Mouse (Mus musculus): ENCODE results near the gene Ccdc188.
"Not testable (repeated sequence)": the region's sequence is repeated elsewhere in the genome, so short reads cannot be mapped to it uniquely, and the experiment has no call there.

The Ccdc188 gene

GRCm38 (mm10) chr16:18217579-18217978 is at the start of gene Ccdc188:
Gene Ccdc188, plus strand, starts transcription at chr16:18217879.
- no peak for DNase-seq

GRCm38 (mm10) chr16:18169156-18169555 is 48.5 kb upstream of the Ccdc188 start:
- no peak for DNase-seq

GRCm38 (mm10) chr16:18169776-18170175 is 47.9 kb upstream of the Ccdc188 start:
- DNase-seq: no peak

- no peak for DNase-seq
These were observed 45.3 kb upstream of the Ccdc188 start for GRCm38 (mm10) chr16:18172266-18172855.

GRCm38 (mm10) chr16:18173231-18173630 is 44.4 kb upstream of the Ccdc188 start:
- DNase-seq: no peak

- DNase-seq: no peak
These were observed 43.9 kb upstream of the Ccdc188 start for GRCm38 (mm10) chr16:18173788-18174187.

- no peak for DNase-seq
These were observed 41.7 kb upstream of the Ccdc188 start for GRCm38 (mm10) chr16:18175817-18176541.

- no peak for DNase-seq
These were observed 40.9 kb upstream of the Ccdc188 start for GRCm38 (mm10) chr16:18176758-18177157.

GRCm38 (mm10) chr16:18179591-18179990 is 38.1 kb upstream of the Ccdc188 start:
- no peak for DNase-seq

- no peak for DNase-seq
These were observed 36.3 kb upstream of the Ccdc188 start for GRCm38 (mm10) chr16:18181398-18181797.

GRCm38 (mm10) chr16:18182766-18183165 is 34.9 kb upstream of the Ccdc188 start:
- no peak for DNase-seq

- no peak for DNase-seq
These were observed 31.8 kb upstream of the Ccdc188 start for GRCm38 (mm10) chr16:18185715-18186449.

GRCm38 (mm10) chr16:18186798-18187197 is 30.9 kb upstream of the Ccdc188 start:
- DNase-seq: no peak

GRCm38 (mm10) chr16:18187221-18187620 is 30.5 kb upstream of the Ccdc188 start:
- DNase-seq: peak; percentile 92

GRCm38 (mm10) chr16:18191006-18191405 is 26.7 kb upstream of the Ccdc188 start:
- no peak for DNase-seq

- DNase-seq: no peak
These were observed 23.3 kb upstream of the Ccdc188 start for GRCm38 (mm10) chr16:18194208-18194985.

- DNase-seq: no peak
These were observed 22.6 kb upstream of the Ccdc188 start for GRCm38 (mm10) chr16:18195068-18195467.

GRCm38 (mm10) chr16:18195561-18195960 is 22.1 kb upstream of the Ccdc188 start:
- DNase-seq: not testable (repeated sequence)

- DNase-seq: no peak
These were observed 19.8 kb upstream of the Ccdc188 start for GRCm38 (mm10) chr16:18197881-18198280.

GRCm38 (mm10) chr16:18198365-18199098 is 19.1 kb upstream of the Ccdc188 start:
- DNase-seq: no peak

GRCm38 (mm10) chr16:18200062-18200461 is 17.6 kb upstream of the Ccdc188 start:
- no peak for DNase-seq

GRCm38 (mm10) chr16:18201620-18202019 is 16.1 kb upstream of the Ccdc188 start:
- DNase-seq: no peak

Data from heart, adult 11 months (tissue).